Mouse (Mus musculus): ENCODE measurements around the gene Parp9.
"Not testable (repeated sequence)": the region's sequence is repeated elsewhere in the genome, so short reads cannot be mapped to it uniquely, and the experiment has no call there.

Parp9 gene

DNA sequence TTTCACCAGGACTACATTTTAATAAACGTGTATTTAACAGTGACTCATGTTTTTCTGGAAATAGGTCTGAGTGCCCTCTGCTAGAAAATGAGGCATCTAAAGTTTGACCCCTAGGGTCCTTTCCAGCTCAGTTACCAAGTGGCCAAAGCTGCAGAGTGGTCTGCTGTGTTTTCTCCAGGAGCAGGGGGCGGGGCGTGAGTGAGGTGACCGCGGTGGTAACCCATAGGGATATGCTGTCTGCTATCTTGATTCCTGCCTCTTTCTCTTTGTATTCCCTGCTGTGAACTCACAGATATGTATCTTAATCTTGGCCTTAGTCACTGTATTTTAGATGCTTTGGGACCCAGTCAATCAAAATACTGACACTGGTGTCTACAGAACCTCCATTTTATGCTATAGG, 13.9 kb upstream of the Parp9 start:
- no peak for DNase-seq (ENCODE audit: low spot score in 2 of 2)

DNA sequence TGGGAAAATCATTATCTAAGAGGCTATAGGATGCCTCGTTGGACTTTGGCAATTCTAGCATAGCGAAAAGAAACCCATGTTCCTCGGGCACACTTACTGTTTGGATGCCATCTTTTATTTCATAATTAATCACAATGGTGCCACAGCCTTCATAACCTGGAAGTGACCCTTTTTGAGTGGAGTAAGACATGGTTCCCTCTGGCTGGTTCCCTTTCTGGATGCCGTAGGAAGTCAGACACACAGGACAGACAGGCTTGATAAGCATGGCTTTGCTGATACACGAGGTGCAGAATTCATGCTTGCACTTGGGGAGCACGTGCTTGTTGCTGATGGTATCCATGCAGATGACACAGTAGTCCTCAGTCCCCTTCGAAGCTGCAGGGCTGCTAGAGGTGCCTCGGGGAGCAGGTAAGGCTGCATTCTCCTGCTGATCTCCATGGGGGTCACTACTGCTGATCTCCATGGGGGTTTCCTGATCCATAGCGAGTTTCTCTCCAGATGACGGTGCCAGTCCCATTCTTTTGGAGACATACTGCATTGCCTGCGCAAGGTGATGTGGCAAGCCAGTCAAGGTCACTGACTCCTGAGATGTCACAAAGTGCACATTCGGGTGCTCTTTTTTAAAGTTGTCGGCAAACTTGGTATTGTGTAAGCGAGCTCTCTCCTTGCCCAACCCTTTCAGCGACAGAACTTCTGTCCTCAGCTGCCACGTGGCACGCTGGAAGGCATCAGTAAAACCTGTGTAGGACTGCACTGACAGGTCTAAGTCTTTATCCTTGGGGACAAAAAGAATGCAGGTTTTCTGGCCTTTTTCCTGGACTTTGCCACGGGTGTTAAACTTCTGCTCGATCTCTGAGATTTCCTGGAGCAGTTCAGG, 5.9 kb upstream of the Parp9 start:
- DNase-seq (ENCODE audit: low spot score in 2 of 2), result no peak

DNA sequence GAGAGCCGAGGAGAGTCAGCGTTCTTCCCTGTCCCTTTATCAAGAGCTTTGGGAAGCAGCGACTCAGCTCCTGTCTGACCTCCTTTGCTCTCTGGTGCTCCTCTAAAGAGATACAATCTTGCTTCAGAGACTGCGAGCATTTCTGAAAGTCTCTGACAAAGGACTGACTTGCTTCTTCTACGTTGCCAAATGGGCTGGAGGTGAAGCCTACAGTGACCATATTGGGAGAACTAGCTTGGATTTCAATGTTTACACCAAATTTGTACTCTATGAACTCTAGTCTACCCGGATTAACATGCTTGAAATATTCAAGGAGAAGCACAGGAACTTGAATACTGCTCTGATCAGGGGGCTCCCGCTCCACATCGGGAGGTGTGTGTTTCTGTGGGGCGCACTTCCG, 5.1 kb upstream of the Parp9 start:
- no peak for DNase-seq (ENCODE audit: low spot score in 2 of 2)

DNA sequence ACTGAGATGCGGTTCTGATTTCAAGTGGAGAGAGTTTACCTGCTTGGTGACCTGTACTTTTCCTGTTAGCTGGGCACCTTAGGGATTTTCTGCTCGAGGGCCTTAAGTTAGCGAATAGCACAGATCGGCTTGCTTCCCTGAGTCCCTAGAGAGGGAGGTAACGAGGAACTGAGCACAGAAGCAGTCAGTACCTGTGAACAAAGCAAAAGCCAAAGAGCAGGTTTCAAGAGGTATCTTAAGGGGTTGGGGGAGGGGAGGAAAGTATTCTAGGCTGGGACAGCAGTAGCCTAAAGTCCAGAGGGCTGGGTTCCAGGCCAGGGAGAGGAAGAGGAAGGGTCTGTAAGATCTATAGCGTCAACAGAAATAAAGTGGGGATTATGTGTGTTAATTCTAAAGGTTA, 991 bp downstream of the Parp9 start:
- DNase-seq (ENCODE audit: low spot score in 2 of 2), result no peak

DNA sequence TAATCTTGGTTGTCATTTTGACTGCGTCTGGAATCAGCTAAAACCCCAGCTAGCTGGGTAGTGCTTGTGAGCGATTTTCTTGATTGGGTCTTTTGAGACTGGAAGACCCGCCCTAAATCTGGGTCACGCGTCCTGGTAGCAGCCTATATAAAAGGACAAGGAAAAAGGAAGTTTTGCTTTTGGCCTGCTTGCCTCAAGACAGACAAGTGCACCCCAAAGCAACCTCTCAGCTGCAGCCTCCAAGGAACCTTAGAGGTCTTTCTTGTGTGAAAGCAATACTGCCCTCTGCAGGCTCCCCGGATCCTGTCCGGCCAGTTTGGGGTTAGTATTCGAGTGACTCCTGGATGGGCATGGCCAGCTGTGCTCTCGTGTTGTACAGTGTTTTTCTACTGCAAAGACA, 1.4 kb downstream of the Parp9 start:
- DNase-seq (ENCODE audit: low spot score in 2 of 2), result peak; percentile 63 to 70

DNA sequence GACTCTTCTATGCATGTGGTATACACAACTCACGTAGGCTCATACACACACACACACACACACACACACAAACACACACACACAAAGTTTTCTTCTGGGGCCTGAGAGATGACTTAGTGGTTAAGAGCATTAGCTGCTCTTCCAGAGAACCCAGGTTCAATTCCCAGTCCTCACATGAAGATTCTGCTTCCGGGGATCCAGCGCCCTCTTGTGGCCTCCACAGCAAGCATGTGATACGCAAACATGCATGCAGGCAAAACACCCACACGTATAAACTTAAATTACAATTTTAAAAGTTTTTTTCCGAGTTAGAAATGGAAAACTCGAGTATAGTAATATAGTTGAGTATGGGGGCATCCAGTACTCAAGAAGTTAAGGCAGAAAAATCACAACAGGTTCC, 3.1 kb downstream of the Parp9 start:
- DNase-seq (ENCODE audit: low spot score in 2 of 2), result no peak

DNA sequence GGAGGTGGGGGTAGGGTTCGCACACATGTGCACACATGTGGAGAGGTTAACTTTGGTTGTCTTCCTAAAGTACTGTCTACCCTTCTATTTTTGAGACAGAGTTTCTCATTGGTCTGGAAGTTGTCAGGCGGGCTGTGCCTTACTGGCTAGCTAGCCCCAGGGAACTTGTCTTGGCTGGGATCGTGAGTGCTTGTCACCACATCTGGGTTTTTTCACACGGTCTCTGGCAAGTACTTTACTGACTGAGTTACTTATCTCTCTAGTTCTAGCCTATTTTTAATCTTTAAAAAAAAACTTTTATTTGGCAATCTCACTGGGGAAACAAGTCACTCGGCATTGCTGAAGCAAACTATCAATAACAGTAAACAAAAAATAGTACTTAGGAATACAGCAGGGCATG, 11.0 kb downstream of the Parp9 start:
- DNase-seq (ENCODE audit: low spot score in 2 of 2), result no peak

DNA sequence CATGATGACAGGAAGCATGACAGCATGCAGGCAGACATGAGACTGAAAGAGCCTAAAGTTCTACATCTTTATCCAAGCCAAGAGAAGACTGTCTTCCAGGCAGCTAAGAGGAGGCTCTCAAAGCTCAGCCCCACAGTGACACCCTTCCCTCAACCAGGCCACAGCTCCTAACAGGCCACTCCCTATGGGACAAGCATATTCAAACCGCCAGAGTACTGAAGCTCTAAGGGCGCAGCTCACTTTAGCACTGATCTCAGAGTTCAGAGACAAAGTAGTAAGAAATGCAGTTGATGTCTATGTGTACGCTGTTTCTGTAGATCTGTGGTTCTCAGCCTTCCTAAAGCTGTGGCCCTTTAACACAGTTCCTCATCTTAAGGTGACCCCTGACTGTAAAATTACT, 12.9 kb downstream of the Parp9 start:
- no peak for DNase-seq (ENCODE audit: low spot score in 2 of 2)

DNA sequence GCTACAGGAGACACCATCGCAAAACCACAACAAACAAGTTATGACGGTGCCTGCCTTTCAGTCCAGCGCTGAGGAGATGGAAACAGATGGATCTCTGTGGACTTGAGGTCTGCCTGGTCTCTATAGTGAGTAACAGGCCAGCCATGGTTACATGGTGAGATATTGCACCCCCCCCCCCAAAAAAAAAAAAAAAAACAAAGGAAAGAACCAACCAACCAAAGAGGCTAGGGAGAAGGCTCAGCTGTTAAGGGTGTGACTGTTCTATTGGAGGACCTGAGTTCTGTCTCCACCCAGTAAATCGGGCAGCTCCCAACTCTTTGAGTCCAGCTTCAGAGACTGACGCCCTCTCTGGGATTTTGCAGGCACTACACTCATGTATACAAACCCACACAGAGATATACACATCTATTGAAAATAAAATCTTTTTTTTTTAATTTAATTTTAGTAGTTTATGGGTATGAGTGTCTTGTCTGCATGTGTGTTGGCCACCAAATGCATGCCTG, 14.4 kb downstream of the Parp9 start:
- no peak for DNase-seq (ENCODE audit: low spot score in 2 of 2)

DNA sequence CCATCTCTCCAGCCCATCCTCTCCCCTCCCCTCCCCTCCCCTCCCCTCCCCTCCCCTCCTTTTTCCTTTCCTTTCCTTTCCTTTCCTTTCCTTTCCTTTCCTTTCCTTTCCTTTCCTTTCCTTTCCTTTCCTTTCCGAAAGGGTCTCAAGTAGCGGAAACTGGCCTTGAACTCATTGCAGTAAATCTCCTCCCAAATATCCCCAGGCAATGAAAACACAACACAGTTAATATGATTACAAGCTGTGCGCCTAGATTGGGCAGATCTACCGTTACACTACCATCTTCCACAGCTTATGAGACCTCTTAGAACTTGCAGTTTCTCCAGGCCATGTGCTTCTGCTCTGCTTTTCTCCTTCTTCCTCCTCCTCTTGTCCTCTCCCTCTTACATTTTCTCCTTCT, 27.7 kb downstream of the Parp9 start:
- not testable (repeated sequence) for DNase-seq (ENCODE audit: low spot score in 2 of 2)

DNA sequence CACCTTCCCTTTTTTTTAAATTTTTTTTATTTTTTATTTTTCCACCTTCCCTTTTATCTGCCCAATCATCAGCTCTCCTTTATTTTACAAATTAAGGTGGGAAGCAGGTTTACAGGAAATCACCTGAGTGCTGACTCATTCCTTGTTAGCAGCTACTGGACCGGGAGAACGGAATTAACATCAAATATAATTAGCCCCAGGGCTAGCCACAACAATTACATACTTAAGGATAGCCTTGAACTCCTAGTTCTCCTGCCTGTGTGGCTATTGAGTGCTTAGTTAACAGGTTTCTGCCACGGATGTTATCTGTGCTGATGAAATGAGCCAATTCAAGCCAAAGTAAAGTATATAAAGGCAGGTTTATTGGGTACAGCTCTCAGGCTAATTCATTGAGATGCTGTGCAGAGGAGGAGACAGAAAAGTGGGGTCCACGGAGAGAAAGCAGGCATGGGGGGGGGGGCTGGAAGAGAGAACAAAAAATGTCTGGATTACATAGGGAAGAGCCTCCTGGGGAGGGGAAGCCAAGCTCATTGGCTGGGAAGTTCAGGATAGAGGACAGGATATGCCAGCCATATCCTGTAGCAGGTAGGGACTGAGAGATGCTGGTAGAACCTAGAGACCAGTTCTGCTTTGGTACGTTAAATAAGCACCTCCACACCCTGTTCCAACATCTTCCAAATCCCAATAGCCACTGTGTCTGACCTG, 28.3 kb downstream of the Parp9 start:
- DNase-seq (ENCODE audit: low spot score in 2 of 2), result no peak

DNA sequence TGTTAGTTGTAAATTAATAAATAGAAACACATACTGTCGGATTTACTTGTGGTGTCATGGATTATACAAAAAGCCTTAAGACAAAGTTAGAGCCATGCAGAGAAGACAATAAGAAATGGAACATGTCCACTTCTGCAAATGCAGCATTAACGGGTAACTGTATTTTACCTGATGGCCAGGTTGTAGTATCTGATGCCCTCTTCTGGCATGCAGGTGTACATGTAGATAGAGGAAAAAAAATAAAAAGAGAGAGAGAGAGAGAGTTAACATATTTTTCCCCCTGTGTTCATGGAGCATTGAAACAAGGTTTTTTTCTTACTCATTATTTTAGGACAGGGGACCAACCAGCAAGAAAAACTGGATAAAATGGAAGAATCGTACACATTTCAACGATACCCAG, 29.0 kb downstream of the Parp9 start:
- DNase-seq (ENCODE audit: low spot score in 2 of 2), result no peak

DNA sequence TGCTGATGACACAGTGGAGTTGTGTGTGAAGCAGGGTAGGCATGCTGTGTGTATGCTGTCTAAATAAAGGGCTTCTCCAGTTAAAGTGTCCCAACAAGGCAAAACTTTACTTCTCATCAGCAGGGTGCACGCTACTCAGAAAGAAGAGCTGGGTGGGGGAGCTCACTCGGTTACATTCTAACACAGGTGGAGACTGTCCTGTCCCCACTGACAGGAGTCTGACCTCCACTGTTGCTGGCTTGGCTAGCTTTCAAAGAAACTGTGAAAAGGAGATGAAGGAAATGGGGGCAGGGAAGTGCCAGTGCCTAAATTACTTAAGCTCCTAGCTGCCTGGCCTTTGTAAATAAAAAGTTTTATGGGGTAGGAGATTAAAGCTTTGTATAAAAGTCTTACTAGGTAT, 29.9 kb downstream of the Parp9 start:
- no peak for DNase-seq (ENCODE audit: low spot score in 2 of 2)

DNA sequence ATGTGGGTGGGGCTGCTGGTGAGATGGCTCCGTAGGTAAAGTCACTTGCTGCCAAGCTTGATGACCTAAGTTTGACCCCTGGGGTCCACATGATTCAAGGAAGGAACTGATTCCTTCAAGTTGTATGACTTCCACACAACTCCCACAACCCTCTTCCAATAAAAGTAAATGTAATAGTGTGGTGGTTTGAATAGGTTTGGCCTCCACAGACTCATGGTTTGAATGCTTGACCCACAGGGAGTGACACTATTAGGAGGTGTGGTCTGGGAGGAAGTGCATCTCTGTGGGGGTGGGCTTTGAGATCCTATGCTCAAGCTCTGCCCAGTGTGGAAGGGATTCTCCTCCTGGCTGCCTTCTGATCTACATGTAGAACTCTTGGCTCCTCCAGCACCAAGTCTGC, 35.8 kb downstream of the Parp9 start:
- DNase-seq (ENCODE audit: low spot score in 2 of 2), result no peak

DNA sequence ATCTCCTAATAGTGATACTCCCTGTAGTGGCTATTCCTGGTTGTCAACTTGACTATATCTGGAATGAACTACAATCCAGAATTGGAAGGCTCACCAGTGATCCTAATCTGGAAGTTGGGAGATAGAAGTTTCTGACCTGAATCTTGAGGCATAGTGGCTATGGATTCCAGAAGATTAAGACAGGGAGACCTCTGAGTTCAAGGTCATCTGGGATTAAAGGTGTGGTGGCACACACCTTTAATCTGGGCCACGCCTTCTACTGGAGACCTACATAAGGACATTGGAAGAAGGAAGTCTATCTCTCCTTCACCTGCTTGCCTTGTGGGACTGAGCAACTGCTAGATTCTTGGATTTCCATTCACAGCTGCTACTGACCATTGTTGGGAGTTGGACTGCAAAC, 40.2 kb downstream of the Parp9 start, which contains the start of gene Kpna1:
Gene Kpna1, plus strand, starts transcription at position 301 of the 400 bp plus-strand sequence.
- DNase-seq (ENCODE audit: low spot score in 2 of 2), result not testable (repeated sequence)

DNA sequence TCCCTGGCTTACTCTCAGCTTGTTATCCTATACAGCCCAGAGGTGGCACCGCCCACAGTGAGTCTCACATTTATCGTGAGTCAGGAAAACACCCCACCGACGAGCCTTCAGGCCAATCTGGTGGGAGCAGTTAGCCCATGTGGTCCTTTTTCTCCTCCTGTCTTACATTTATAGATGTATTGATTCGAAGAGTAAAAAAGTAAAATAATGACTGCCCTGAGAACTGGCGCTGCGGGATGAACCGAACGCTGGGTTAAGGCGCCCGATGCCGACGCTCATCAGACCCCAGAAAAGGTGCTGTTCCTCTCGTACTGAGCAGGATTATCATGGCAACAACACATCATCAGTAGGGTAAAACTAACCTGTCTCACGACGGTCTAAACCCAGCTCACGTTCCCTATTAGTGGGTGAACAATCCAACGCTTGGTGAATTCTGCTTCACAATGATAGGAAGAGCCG, 43.1 kb downstream of the Parp9 start:
- peak; percentile 100 for DNase-seq (ENCODE audit: low spot score in 2 of 2)

DNA sequence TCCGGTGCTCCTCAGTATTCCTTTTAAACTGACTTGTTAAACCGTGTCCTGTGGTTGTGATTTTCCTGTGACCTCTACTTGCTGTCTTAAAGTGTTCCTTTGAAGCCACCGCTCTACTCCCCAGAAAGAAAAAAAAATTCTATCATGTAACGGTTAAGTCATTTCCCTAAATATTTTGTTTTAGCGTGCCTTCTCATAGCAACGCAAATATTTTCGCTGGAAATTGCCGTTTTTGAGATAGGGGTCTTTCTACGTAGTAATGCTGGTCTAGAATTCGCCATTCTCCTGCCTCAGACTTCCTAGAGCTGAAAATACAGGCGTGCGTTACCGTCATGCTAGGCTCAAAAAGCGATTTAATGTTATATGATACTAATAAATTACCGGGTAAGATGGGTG, 44.2 kb downstream of the Parp9 start:
- DNase-seq (ENCODE audit: low spot score in 2 of 2), result no peak

DNA sequence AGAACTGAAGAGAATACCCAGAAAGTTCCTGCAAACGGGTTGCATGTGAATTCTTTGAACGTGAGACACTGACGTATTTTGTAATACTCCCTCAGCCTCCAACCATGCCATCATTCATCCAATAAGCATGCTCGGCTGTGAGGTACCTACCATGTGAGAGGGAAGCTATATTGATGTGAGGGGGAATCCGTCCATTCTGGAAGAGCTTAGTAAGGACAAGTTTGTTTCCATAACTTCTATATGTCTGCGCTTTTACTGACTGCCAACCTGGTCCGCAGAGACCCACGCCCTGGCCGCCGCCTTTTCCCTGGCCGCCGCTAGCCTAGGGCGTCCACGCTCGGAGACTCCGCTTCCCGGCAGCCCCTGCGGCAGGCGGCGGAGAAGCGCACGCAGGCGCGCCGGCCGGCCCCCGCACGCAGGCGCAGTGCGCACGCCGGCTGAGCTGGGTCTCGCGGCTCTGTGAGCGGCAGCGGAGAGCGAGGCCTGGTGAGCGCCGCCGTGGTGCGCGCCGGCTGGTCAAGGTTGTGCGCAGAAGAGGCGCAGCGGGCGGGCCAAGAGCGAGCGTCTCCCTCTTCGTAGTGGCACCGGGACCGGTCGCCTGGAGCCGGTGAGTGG, 44.7 kb downstream of the Parp9 start:
- peak; percentile 92 to 93 for DNase-seq (ENCODE audit: low spot score in 2 of 2)

DNA sequence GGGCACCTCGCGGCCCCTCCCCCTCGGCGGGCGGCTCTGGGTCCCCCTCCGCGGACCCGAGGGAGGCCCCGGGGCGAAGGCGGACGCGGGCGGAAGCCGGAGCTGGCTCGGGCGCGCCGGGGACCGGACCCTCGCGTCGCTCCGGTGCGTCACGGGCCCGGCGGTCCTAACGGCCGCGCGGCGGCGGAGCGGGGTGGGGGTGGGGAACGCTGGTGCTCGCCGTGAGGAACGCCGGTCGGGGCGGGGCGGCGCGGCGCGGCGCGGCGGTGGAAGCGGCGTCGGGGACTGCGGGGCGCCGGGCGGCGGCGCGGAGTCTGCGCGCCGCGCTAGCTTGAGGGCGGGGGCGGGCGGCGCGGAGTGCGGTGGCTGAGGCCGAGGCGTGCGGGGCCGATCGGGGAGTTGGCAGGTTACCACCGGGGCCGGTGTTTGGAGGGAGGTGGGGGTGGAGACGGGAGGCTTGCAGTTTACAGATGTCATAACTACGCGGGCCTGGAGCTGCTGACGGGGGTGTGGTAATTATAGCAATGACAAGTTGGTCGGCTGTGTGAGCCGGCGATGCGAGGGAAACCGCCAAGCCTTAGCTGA, 45.3 kb downstream of the Parp9 start:
- DNase-seq (ENCODE audit: low spot score in 2 of 2), result peak; percentile 73 to 75

DNA sequence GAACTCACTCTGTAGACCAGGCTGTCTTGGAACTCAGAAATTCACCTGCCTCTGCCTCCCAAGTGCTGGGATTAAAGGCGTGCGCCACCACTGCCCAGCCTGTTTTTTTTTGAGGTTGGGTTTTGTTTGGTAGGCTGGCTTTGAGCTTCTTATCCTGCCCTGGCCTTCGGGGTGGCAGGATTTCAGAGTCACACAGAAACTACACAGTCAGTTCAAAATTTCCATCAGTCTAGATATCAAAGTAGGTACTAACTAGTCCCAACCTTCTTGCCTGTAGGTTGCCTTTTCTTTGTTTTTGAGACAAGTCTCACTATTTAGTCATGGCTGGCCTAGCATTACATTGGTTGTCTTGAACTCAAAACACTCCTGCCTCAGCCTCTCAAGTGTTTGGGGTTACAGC, 46.2 kb downstream of the Parp9 start:
- no peak for DNase-seq (ENCODE audit: low spot score in 2 of 2)

DNA sequence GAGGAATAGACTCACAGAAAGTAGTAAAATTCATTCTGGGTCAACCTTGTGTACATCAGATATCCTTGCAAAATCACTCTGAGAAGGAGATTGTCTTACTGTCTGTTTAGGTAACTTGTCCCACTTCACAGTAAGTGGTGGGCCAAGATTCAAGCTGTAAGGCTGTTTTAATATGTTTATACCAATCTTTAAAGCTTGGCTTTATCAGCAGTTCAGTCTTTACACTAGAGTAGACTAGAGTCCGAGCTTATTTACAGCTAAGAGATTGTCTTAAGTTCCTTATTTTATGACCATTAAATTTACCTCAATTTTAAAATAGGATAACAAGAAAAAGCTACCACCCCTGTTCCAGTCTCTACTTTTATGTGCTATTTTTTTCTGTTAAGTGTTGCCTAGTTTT, 49.7 kb downstream of the Parp9 start:
- no peak for DNase-seq (ENCODE audit: low spot score in 2 of 2)

DNA sequence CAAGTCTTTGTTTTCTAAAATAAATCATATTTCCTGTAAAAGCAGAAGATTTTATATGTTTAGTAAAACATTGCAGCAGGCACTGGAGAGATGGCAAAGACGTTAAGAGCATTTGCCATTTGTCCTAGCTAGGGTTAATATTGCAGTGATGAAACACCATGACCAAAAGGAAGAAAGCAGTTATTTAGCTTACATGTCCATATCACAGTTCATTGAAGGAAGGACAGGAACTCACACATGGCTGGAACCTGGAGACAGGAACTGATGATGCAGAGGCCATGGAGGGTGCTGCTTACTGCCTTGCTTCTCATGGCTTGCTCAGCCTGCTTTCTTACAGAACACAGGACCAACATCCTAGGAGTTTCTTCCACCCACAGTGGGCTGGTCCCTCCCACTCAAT, 54.1 kb downstream of the Parp9 start:
- DNase-seq (ENCODE audit: low spot score in 2 of 2), result no peak

Data from frontal cortex, postnatal 36 days (tissue).